Mouse (Mus musculus) ES-E14 (cell line): Measurements from ENCODE around the gene Rsph3a.
"Not testable (repeated sequence)": the region's sequence is repeated elsewhere in the genome, so short reads cannot be mapped to it uniquely, and the experiment has no call there.

Source experiments
- HCFC1 ChIP-seq: IDR thresholded peaks from 2 replicates; pipeline ENCODE4 v1.6.1; 2012; ENCODE audit warnings: low read length, inconsistent platforms, borderline replicate concordance; ENCODE audit not compliant: insufficient read depth
- MAFK ChIP-seq: IDR thresholded peaks from 2 replicates; pipeline ENCODE4 v1.6.1; 2014; ENCODE audit warnings: mild to moderate bottlenecking, low read depth, low read length, inconsistent platforms; ENCODE audit not compliant: insufficient read depth
- ZC3H11A ChIP-seq: IDR thresholded peaks from 2 replicates; pipeline ENCODE4 v1.6.1; 2012; ENCODE audit warnings: low read depth, mild to moderate bottlenecking, inconsistent platforms, low read length, borderline replicate concordance
- ZNF384 ChIP-seq: IDR thresholded peaks from 2 replicates; pipeline ENCODE4 v1.6.1; 2012; ENCODE audit warnings: low read depth, low read length, inconsistent platforms

GRCm38 (mm10) chr17:8022675-8023074 lies 77.3 kb downstream of the Rsph3a start:
- not testable (repeated sequence) for TF ChIP-seq HCFC1, ZC3H11A, MAFK, ZNF384
